Mouse (Mus musculus) naive thymus-derived CD4-positive, alpha-beta T cell, adult 2 months (primary cell): ENCODE measurements around the gene Gm17334.

Experiments
- DNase-seq: peaks from one replicate; pipeline ENCODE4 v3.0.0-alpha.2; 2011; ENCODE audit warnings: low read depth

Gene Gm17334

DNA sequence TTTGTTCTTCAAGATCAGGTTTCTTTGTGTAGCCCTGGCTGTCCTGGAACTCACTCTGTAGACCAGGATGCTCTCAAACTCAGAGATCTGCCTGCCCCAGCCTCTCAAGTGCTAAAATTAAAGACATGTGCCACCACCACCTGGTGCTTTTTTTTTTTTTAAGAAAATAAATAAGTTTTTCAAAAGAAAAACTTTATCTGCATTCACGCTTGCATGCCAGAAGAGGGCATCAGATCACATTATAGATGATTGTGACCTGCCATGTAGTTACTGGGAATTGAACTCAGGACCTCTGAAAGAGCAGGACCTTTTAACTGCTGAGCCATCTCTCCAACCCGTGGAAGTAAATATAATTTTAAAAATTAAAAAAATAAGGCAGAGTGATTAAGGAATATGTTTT, 27.7 kb downstream of the Gm17334 start:
- DNase-seq: peak; percentile 24

DNA sequence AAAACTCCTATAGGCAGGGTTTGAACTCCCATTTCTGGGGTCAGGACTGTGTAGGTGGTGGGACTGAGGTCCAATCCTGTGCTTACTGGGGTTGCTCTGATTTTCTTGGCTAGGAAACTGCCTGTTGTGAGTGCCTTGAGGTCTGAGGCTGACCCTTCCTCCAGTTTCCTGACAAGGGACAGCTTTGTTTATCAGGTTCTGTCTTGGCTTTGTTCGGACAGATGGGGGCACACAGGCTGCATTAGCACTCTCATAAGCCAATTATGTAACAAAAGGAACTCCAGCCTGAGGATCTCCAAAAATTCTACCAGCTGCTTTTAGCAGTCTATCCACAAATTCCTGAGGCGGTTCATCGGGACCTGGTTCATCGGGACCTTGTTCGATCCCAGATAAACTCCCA, 30.6 kb downstream of the Gm17334 start:
- no peak for DNase-seq

DNA sequence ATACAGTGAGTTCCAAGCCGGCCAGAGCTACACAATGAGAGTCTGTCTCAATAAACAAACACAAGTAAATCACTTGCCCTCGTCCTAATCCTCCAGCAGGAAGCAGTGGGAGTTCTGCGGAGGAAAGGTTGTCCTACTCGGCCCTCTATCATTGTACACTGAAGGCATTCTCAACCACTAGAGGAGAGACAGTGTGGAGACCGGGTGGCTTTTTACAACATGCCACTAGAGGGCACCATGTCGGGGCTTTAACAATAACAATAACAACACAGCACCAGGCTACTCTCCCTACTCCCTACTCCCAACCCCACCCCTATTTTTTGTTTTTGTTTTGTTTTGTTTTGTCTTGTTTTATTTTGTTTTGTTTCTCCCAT, 35.4 kb downstream of the Gm17334 start:
- peak; percentile 81 for DNase-seq

- peak; percentile 92 for DNase-seq
Measured at GRCm38 (mm10) chr11:53736771-53737572, 36.0 kb downstream of the Gm17334 start.

GRCm38 (mm10) chr11:53735682-53736245, 37.2 kb downstream of the Gm17334 start:
- peak; percentile 92 for DNase-seq

DNA sequence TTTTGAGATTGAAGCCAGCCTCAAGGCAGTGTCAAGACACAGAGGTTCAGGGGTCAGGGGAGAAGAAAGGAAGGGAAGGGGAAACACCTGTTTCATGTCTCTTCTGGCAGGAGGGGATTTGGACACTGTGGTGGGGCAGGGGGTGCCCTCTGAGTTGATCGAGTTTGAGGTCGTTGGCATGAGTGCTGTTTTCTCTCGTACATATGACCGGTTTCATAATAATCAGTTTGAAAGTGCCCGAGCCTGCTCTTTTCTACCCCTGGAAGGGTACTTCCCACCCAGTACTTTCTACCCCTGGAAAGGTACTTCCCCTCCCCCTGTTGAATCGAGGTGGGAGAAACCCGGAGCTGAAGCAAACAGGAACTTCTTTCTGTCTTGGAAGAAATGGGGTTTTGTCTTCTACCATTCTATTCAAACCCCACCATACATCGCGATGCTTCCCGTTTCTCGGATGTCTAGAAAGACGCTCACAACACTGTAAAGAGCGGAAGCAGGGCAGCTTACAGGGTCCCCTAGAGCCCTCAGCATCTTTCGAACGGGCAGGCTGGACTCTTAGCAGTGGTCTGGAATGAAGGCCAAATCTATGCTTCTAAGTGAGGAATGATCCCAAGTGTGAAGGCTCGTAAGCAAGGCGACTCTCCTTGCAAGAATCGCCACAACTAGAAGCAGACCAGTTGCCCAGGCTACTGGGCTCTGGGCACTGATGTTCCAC, 37.9 kb downstream of the Gm17334 start:
- no peak for DNase-seq

- no peak for DNase-seq
Measured at GRCm38 (mm10) chr11:53734431-53734830, 38.6 kb downstream of the Gm17334 start.

- peak; percentile 49 for DNase-seq
Measured at GRCm38 (mm10) chr11:53733824-53734223, 39.2 kb downstream of the Gm17334 start.

DNA sequence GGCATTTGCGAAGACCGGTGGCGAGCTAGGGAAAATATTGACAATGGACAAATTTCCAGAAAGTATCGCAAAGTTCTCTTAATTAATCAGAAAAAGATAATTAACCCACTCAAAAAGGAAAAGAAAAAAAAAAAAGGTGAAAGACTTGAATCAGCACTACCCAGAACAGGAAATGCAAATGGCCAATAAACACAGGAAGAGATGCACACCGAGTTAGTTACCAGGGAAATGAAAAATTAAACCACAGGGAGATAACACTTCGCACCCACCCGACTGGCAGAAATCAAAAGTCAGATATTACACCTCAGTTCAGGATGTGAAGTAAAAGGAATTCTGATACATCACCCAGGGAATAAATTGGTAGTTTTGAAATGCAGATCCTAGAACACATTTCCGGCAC, 40.7 kb downstream of the Gm17334 start:
- no peak for DNase-seq

GRCm38 (mm10) chr11:53731457-53731856, 41.5 kb downstream of the Gm17334 start:
- DNase-seq: no peak
